26 mouse cellular contexts compared by ENCODE assay signal in genomic region chr1:140275813-140276212, GRCm38 (mm10). TPM values are rescaled to one million over a fixed set of nuclear protein-coding genes. Genes with fewer than 3 reads are reported as not detected.
"Had no signal": no experiment of that assay in that cellular context is flagged by ENCODE, and none has a peak within 500 bp of the region (broad histone marks: within the 10 kb centered on the region; RNA-seq: fewer than 3 reads in every experiment).

No protein-coding gene starts in this region.

- H3K4me1 ChIP-seq: kidney, embryonic 15.5 days; limb, embryonic 10.5 days; limb, embryonic 13.5 days; liver, embryonic 12.5 days; liver, embryonic 15.5 days; lung, embryonic 15.5 days; megakaryocyte, embryonic 14.5 days; midbrain, embryonic 10.5 days; midbrain, embryonic 13.5 days; neural tube, embryonic 13.5 days had no signal

- H3K4me3 ChIP-seq: kidney, embryonic 15.5 days; limb, embryonic 10.5 days; limb, embryonic 13.5 days; liver, embryonic 12.5 days; liver, embryonic 15.5 days; lung, embryonic 15.5 days; megakaryocyte, embryonic 14.5 days; midbrain, embryonic 10.5 days; midbrain, embryonic 13.5 days; myocyte; neural tube, embryonic 13.5 days had no signal

- H3K27me3 ChIP-seq: kidney, embryonic 15.5 days; limb, embryonic 13.5 days; liver, embryonic 12.5 days; liver, embryonic 15.5 days; lung, embryonic 15.5 days; megakaryocyte, embryonic 14.5 days; midbrain, embryonic 13.5 days; neural tube, embryonic 13.5 days had no signal

- DNase-seq: kidney, adult 8-10 months; kidney, postnatal 10 days; kidney, postnatal 36 days; liver; lung, adult 18-20 months; lung, postnatal 10 days; lung, postnatal 36 days; right cerebral cortex, postnatal 14 days; right cerebral cortex, postnatal 4 days; thymus, adult 2 months; thymus, postnatal 14 days; thymus, postnatal 4 days had no signal

- H3K27ac ChIP-seq: kidney, embryonic 15.5 days; limb, embryonic 10.5 days; limb, embryonic 13.5 days; liver, embryonic 12.5 days; liver, embryonic 15.5 days; lung, embryonic 15.5 days; midbrain, embryonic 10.5 days; midbrain, embryonic 13.5 days; neural tube, embryonic 13.5 days; stomach, postnatal 0 days had no signal

- H3K36me3 ChIP-seq: kidney, embryonic 15.5 days; limb, embryonic 10.5 days; limb, embryonic 13.5 days; liver, embryonic 12.5 days; liver, embryonic 15.5 days; lung, embryonic 15.5 days; midbrain, embryonic 10.5 days; midbrain, embryonic 13.5 days; neural tube, embryonic 13.5 days had no signal

- H3K9me3 ChIP-seq: kidney, embryonic 15.5 days; limb, embryonic 10.5 days; limb, embryonic 13.5 days; liver, embryonic 12.5 days; liver, embryonic 15.5 days; lung, embryonic 15.5 days; megakaryocyte, embryonic 14.5 days; midbrain, embryonic 10.5 days; midbrain, embryonic 13.5 days; neural tube, embryonic 13.5 days had no signal

RNA-seq across cellular contexts. Expression of gene Kcnt2, which starts 29.9 kb away (rescaled TPM):
- total RNA-seq: monocyte, adult 5-6 weeks; neutrophil, adult 5-6 weeks had no signal
